Mouse (Mus musculus): Measurements from ENCODE around the gene Ntrk1. TPM values are rescaled to one million over a fixed set of nuclear protein-coding genes. Genes with fewer than 3 reads are reported as not detected.
A peak's percentile ranks its signal among the peaks of the same experiment; 100 is the strongest.

Gene Ntrk1
- total RNA-seq, 1 experiment: 3.8 TPM

GRCm38 (mm10) chr3:87812413-87812812 lies 17.5 kb upstream of the Ntrk1 start:
- Histone ChIP-seq H3K4me3 (ENCODE audit: insufficient read depth in 1 of 2, low read depth in 1 of 2, low read length in 2 of 2, poor library complexity in 1 of 2, severe bottlenecking in 1 of 2) (no peak overlapping the region), H3K9me3 (ENCODE audit: control insufficient read depth, insufficient read depth, low read depth, low read length) (no peaks in the 10 kb centered on the region), H3K4me1 (ENCODE audit: control insufficient read depth in 2 of 2, insufficient read depth in 2 of 2, low read length in 2 of 2, poor library complexity in 1 of 2) (peaks cover 0 to 7% of the 10 kb centered on the region in 2 experiments; a peak in 1 of 4 replicates), H3K9ac (ENCODE audit: insufficient read depth, low read depth, low read length, poor library complexity, severe bottlenecking) (no peak overlapping the region), H3K36me3 (ENCODE audit: control insufficient read depth, insufficient read depth, low read length, poor library complexity, severe bottlenecking) (no peaks in the 10 kb centered on the region), H3K27ac (ENCODE audit: insufficient read depth, low read depth, low read length, poor library complexity, severe bottlenecking) (no peak overlapping the region)
- in situ Hi-C loops (cut with MboI; ENCODE audit: low sequenced_read_pairs in 2 of 2, unreplicated experiment in 2 of 2): no loop called here
- DNase-seq (ENCODE audit: low read depth, low spot score): no peak
- no peak for TF ChIP-seq ZC3H11A (IDR thresholded peaks at IDR 0.05; ENCODE audit: borderline replicate concordance, low read depth, low read length)
- TF ChIP-seq CHD2 (IDR thresholded peaks at IDR 0.05; ENCODE audit: low read depth, low read length): no peak
- no peak for TF ChIP-seq ZNF384 (IDR thresholded peaks at IDR 0.05; ENCODE audit: low read depth, low read length)
- TF ChIP-seq MAFK (IDR thresholded peaks at IDR 0.05; ENCODE audit: insufficient read depth, low read depth, low read length): no peak
- no peak for TF ChIP-seq HCFC1 (IDR thresholded peaks at IDR 0.05; ENCODE audit: borderline replicate concordance, insufficient read depth, low read length)

DNA sequence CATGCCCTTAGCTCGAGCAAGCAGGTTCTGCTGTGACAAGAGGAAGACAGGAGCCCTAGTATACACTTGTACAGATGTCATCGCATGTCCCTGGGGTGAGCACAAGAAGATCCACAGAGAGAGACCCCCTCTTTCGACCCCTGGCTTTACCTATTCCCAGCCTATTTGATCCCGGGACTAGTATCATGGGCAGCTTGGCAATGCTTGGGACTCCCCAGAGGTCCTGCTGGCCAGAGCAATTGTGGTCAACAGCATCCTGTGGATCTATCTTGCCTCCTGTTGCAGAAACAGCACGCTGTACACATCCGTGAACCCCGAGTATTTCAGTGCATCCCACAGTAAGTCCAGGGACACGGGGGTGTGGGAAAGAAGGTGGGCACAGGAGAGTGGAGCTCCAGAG lies 16.3 kb upstream of the Ntrk1 start:
- TF ChIP-seq ZC3H11A (IDR thresholded peaks at IDR 0.05; ENCODE audit: borderline replicate concordance, low read depth, low read length): no peak
- no peak for TF ChIP-seq ZNF384 (IDR thresholded peaks at IDR 0.05; ENCODE audit: low read depth, low read length)
- no peak for TF ChIP-seq HCFC1 (IDR thresholded peaks at IDR 0.05; ENCODE audit: borderline replicate concordance, insufficient read depth, low read length)
- no peak for TF ChIP-seq CHD2 (IDR thresholded peaks at IDR 0.05; ENCODE audit: low read depth, low read length)
- TF ChIP-seq MAFK (IDR thresholded peaks at IDR 0.05; ENCODE audit: insufficient read depth, low read depth, low read length): no peak
- no peaks in the 10 kb centered on the region for H3K36me3 ChIP-seq (ENCODE audit: control insufficient read depth, insufficient read depth, low read length, poor library complexity, severe bottlenecking)
- no peak for DNase-seq (ENCODE audit: low read depth, low spot score)
- H3K9me3 ChIP-seq (ENCODE audit: control insufficient read depth, insufficient read depth, low read depth, low read length): no peaks in the 10 kb centered on the region
- no peak overlapping the region for H3K9ac ChIP-seq (ENCODE audit: insufficient read depth, low read depth, low read length, poor library complexity, severe bottlenecking)
- peaks cover 0 to 5% of the 10 kb centered on the region in 2 experiments; a peak in 1 of 4 replicates for H3K4me1 ChIP-seq (ENCODE audit: control insufficient read depth in 2 of 2, insufficient read depth in 2 of 2, low read length in 2 of 2, poor library complexity in 1 of 2)
- H3K27ac ChIP-seq (ENCODE audit: insufficient read depth, low read depth, low read length, poor library complexity, severe bottlenecking): no peak overlapping the region
- no peak overlapping the region for H3K4me3 ChIP-seq (ENCODE audit: insufficient read depth in 1 of 2, low read depth in 1 of 2, low read length in 2 of 2, poor library complexity in 1 of 2, severe bottlenecking in 1 of 2)
- in situ Hi-C loops (cut with MboI; ENCODE audit: low sequenced_read_pairs in 2 of 2, unreplicated experiment in 2 of 2): no loop called here

- in situ Hi-C loops (cut with MboI; ENCODE audit: low sequenced_read_pairs in 2 of 2, unreplicated experiment in 2 of 2): no loop called here
- Histone ChIP-seq H3K9ac (ENCODE audit: insufficient read depth, low read depth, low read length, poor library complexity, severe bottlenecking) (no peak overlapping the region), H3K4me3 (ENCODE audit: insufficient read depth in 1 of 2, low read depth in 1 of 2, low read length in 2 of 2, poor library complexity in 1 of 2, severe bottlenecking in 1 of 2) (peak overlapping the region; percentile 60 to 64), H3K36me3 (ENCODE audit: control insufficient read depth, insufficient read depth, low read length, poor library complexity, severe bottlenecking) (no peaks in the 10 kb centered on the region), H3K4me1 (ENCODE audit: control insufficient read depth in 2 of 2, insufficient read depth in 2 of 2, low read length in 2 of 2, poor library complexity in 1 of 2) (peaks cover 0 to 3% of the 10 kb centered on the region in 2 experiments; a peak in 1 of 4 replicates), H3K27ac (ENCODE audit: insufficient read depth, low read depth, low read length, poor library complexity, severe bottlenecking) (no peak overlapping the region), H3K9me3 (ENCODE audit: control insufficient read depth, insufficient read depth, low read depth, low read length) (no peaks in the 10 kb centered on the region)
- no peak for TF ChIP-seq CHD2 (IDR thresholded peaks at IDR 0.05; ENCODE audit: low read depth, low read length)
- no peak for TF ChIP-seq ZNF384 (IDR thresholded peaks at IDR 0.05; ENCODE audit: low read depth, low read length)
- TF ChIP-seq MAFK (IDR thresholded peaks at IDR 0.05; ENCODE audit: insufficient read depth, low read depth, low read length): no peak
- TF ChIP-seq ZC3H11A (IDR thresholded peaks at IDR 0.05; ENCODE audit: borderline replicate concordance, low read depth, low read length): no peak
- TF ChIP-seq HCFC1 (IDR thresholded peaks at IDR 0.05; ENCODE audit: borderline replicate concordance, insufficient read depth, low read length): no peak
- peak; percentile 54 for DNase-seq (ENCODE audit: low read depth, low spot score)
These were observed 14.5 kb upstream of the Ntrk1 start for GRCm38 (mm10) chr3:87809322-87809962.

GRCm38 (mm10) chr3:87804038-87804677 lies 9.2 kb upstream of the Ntrk1 start:
- Histone ChIP-seq H3K27ac (ENCODE audit: insufficient read depth, low read depth, low read length, poor library complexity, severe bottlenecking) (no peak overlapping the region), H3K36me3 (ENCODE audit: control insufficient read depth, insufficient read depth, low read length, poor library complexity, severe bottlenecking) (no peaks in the 10 kb centered on the region), H3K9ac (ENCODE audit: insufficient read depth, low read depth, low read length, poor library complexity, severe bottlenecking) (no peak overlapping the region), H3K4me3 (ENCODE audit: insufficient read depth in 1 of 2, low read depth in 1 of 2, low read length in 2 of 2, poor library complexity in 1 of 2, severe bottlenecking in 1 of 2) (peak overlapping the region; percentile 45 to 58), H3K4me1 (ENCODE audit: control insufficient read depth in 2 of 2, insufficient read depth in 2 of 2, low read length in 2 of 2, poor library complexity in 1 of 2) (peaks cover 0 to 6% of the 10 kb centered on the region in 2 experiments; a peak in 1 of 4 replicates), H3K9me3 (ENCODE audit: control insufficient read depth, insufficient read depth, low read depth, low read length) (no peaks in the 10 kb centered on the region)
- TF ChIP-seq MAFK (IDR thresholded peaks at IDR 0.05; ENCODE audit: insufficient read depth, low read depth, low read length) (no peak), ZNF384 (IDR thresholded peaks at IDR 0.05; ENCODE audit: low read depth, low read length) (no peak), CHD2 (IDR thresholded peaks at IDR 0.05; ENCODE audit: low read depth, low read length) (no peak), ZC3H11A (IDR thresholded peaks at IDR 0.05; ENCODE audit: borderline replicate concordance, low read depth, low read length) (no peak)
- in situ Hi-C loops (cut with MboI; ENCODE audit: low sequenced_read_pairs in 2 of 2, unreplicated experiment in 2 of 2): no loop called here
- DNase-seq (ENCODE audit: low read depth, low spot score): no peak

Measured in ES-E14 (cell line).